Mouse (Mus musculus): ENCODE results near the gene Lancl1.
A peak's percentile ranks its signal among the peaks of the same experiment; 100 is the strongest.

DNA sequence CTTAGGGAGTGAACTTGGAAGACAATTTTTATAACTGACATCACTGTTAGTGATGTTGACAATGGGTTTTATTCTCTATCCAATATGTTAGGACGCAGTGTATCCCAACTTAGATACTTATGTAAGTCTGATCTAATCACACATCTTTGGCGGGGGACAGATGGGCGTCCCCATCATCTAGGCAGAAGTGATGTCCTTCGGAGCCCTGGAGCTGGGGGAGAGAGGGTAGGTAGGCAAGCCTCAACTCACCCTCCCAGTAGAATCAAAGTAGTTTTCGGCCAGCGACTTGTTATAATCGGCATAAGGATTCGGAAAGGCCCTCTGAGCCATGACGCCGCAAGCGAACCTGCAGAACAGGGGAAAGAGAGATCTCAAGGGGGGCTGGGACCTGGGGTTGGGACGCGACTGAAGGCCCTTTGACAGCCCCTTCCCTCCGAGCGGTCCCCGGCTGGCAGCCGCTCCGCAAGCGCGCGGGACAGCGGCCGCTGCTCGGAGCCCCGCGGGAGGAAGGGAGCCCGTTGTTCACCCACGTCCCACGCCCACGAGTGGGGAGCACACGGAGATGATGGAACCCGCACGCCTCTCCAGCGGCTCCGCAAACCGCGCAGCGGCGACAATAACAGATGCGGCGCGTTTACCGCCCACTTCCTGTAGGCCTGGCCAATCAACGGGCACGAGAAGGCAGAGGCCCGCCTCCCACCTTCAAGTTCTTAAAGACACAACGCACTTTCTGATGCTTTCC lies at the start of gene Lancl1:
- TF ChIP-seq CTCF (IDR thresholded peaks at IDR 0.05) (no peak), POLR2A (IDR thresholded peaks at IDR 0.05; ENCODE audit: insufficient read depth, low read depth, low read length) (peak; percentile 66), EP300 (IDR thresholded peaks at IDR 0.05; ENCODE audit: insufficient read depth, low read depth, low read length) (no peak)

All from heart, adult 2 months (tissue).